Mouse (Mus musculus): ENCODE data around the gene Ndufc1. TPM values are rescaled to one million over a fixed set of nuclear protein-coding genes. Genes with fewer than 3 reads are reported as not detected.
"Not testable (repeated sequence)": the region's sequence is repeated elsewhere in the genome, so short reads cannot be mapped to it uniquely, and the experiment has no call there.

The Ndufc1 gene
- total RNA-seq, 2 experiments from 2014 or later, result 828 to 975 TPM

- peak; percentile 74 for DNase-seq
Measured at GRCm38 (mm10) chr3:51396219-51397068, 12.3 kb downstream of the Ndufc1 start, which contains the start of gene Mgarp. Mgarp (minus strand) TSS chr3:51396738.

- DNase-seq, result no peak
Measured at GRCm38 (mm10) chr3:51395461-51396145, 13.2 kb downstream of the Ndufc1 start.

- no peak for DNase-seq
Measured at GRCm38 (mm10) chr3:51394881-51395280, 13.9 kb downstream of the Ndufc1 start.

- no peak for DNase-seq
Measured at GRCm38 (mm10) chr3:51393651-51394050, 15.1 kb downstream of the Ndufc1 start.

GRCm38 (mm10) chr3:51393018-51393417 is 15.8 kb downstream of the Ndufc1 start:
- not testable (repeated sequence) for DNase-seq

GRCm38 (mm10) chr3:51391591-51391990 is 17.2 kb downstream of the Ndufc1 start:
- DNase-seq, result no peak

GRCm38 (mm10) chr3:51391095-51391494 is 17.7 kb downstream of the Ndufc1 start:
- no peak for DNase-seq

- DNase-seq, result no peak
Measured at GRCm38 (mm10) chr3:51388904-51389303, 19.9 kb downstream of the Ndufc1 start.

- no peak for DNase-seq
Measured at GRCm38 (mm10) chr3:51387868-51388381, 20.9 kb downstream of the Ndufc1 start.

GRCm38 (mm10) chr3:51387134-51387451 is 21.7 kb downstream of the Ndufc1 start:
- no peak for DNase-seq

GRCm38 (mm10) chr3:51386441-51387133 is 22.2 kb downstream of the Ndufc1 start:
- peak; percentile 56 for DNase-seq

GRCm38 (mm10) chr3:51383409-51383808 is 25.4 kb downstream of the Ndufc1 start:
- no peak for DNase-seq

- DNase-seq, result no peak
Measured at GRCm38 (mm10) chr3:51380660-51381014, 28.2 kb downstream of the Ndufc1 start.

- DNase-seq, result no peak
Measured at GRCm38 (mm10) chr3:51379786-51380659, 28.8 kb downstream of the Ndufc1 start.

- no peak for DNase-seq
Measured at GRCm38 (mm10) chr3:51378665-51378946, 30.2 kb downstream of the Ndufc1 start.

- no peak for DNase-seq
Measured at GRCm38 (mm10) chr3:51377878-51378664, 30.7 kb downstream of the Ndufc1 start.

- DNase-seq, result peak; percentile 61
Measured at GRCm38 (mm10) chr3:51375307-51376265, 33.2 kb downstream of the Ndufc1 start.

GRCm38 (mm10) chr3:51373544-51373943 is 35.2 kb downstream of the Ndufc1 start:
- DNase-seq, result no peak

GRCm38 (mm10) chr3:51372883-51373282 is 35.9 kb downstream of the Ndufc1 start:
- DNase-seq, result no peak

- DNase-seq, result no peak
Measured at GRCm38 (mm10) chr3:51371826-51372225, 37.0 kb downstream of the Ndufc1 start.

Data from gastrocnemius, postnatal 10 days (tissue).